Mouse (Mus musculus) brain, adult 10 weeks (tissue): ENCODE data around the gene Col6a3. TPM values are rescaled to one million over a fixed set of nuclear protein-coding genes. Genes with fewer than 3 reads are reported as not detected.

ENCODE experiments used
- polyA plus RNA-seq: library from polyadenylated mRNA; stranded (reverse); fragments of 350-450 nt; fragmentation: Illumina TruSeq; extraction: RNeasy Lipid Tissue Mini Kit (QIAGEN cat#74804); gene quantifications from one replicate; pipeline ENCODE4 v1.2.3, GENCODE M21; 2015; ENCODE audit warnings: low read depth, low replicate concordance

Gene Col6a3
- polyA plus RNA-seq = 1.0 TPM

DNA sequence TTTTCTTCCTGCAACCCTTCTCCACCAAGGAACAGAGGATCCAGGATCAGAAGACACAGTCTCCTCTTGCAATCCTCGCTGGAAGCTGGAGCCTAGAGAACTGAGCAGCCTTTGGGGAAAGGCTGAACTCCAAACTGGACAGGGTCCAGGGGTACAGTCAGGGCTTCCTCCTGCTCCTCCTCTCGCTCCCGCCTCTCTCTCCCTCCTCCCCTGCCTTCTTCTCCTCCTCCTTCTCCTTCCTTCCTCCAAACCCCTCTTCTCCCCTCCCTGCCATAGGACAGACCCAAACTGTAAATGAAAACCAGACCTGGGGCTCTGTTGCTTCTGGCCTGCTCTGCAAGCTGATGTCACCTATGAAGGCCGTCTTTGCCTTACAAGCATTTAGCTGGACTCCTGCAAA lies at the start of gene Col6a3:
Gene Col6a3, minus strand, starts transcription at position 136 of the 400 bp plus-strand sequence.

Other genes starting within 250 kb of the Col6a3 start
- gene Cops8, start 241.0 kb downstream of the Col6a3 start, polyA plus RNA-seq = 94.6 TPM
- gene Mlph, start 71.1 kb upstream of the Col6a3 start, polyA plus RNA-seq = 1.1 TPM
- not detected for gene Prlh, start 109.1 kb upstream of the Col6a3 start, polyA plus RNA-seq
- not detected for gene Rab17, start 125.7 kb upstream of the Col6a3 start, polyA plus RNA-seq
- 52.0 TPM for gene Lrrfip1, start 154.8 kb upstream of the Col6a3 start, polyA plus RNA-seq